Mouse (Mus musculus): Measurements from ENCODE around the gene Magoh.

DNA sequence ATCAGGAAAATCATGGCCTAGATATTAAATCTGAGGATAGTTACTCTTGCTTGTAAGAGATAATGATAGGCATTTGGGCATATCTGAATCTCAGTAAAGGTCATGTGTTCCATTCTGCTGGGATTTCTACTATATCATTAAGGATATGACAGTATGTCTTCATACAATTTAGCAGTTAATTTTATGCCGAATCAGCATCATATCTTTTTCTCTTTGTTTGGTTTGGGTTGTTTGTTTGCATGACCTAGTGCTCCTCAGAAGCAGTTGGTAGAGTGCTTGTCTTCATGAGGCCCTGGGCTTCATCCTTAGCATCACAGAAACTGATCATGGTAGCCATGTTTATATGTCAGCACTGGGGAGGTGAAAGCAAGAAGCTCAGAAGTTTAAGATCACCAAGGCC is 2.1 kb downstream of the Magoh start:
- TF ChIP-seq POLR2A (IDR thresholded peaks at IDR 0.05; ENCODE audit: control insufficient read depth in 1 of 2, insufficient read depth in 1 of 2, low read depth in 1 of 2, low read length in 2 of 2, poor library complexity in 1 of 2) (no peak), TAL1 (IDR thresholded peaks at IDR 0.05; ENCODE audit: low read length) (no peak), CTCF (IDR thresholded peaks at IDR 0.05 in 2 of 3, conservative IDR thresholded peaks at IDR 0.05 in 1 of 3; ENCODE audit: control insufficient read depth in 1 of 3, insufficient read depth in 1 of 3, low read depth in 2 of 3, low read length in 3 of 3, poor library complexity in 1 of 3, severe bottlenecking in 1 of 3) (no peak), EP300 (IDR thresholded peaks at IDR 0.05; ENCODE audit: low read depth in 1 of 2, low read length in 2 of 2) (no peak), ZKSCAN1 (IDR thresholded peaks at IDR 0.05; ENCODE audit: low read depth, low read length) (no peak)

All from MEL (cell line).